ENCODE assay signal across 11 mouse cellular contexts in the genomic region with DNA sequence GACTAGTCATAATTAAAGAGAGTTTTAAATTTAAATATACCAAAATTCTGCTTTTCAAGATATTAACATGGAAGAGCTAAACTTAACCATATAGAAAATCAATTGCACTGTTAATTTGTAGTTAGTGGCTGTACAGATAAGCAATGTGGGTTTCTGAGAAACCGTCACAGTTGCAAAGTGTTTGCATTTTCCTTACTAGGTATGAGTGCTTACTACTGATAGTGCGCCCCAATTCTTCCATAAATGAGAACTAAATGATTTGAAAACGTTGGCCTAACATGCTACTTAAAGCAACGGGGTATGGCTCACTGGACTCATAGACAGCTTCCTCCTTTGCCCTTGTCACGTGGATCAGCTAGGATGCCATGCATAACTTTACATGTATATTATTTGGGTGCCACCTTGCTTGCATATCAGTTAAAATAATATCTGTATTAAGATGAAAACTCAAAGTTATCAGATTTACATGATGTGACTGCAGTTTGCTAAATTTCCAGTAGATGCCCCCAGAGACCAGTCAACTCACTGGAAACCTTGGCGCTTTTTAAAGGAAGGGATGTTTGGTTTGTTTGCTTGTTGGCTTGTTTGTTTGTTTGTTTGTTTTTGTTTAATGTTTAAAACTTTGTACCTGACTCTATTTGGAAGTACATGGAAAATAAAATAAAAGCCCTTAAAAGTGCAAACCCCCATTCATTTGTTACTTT. TPM values are rescaled to one million over a fixed set of nuclear protein-coding genes. Genes with fewer than 3 reads are reported as not detected.
DNase-seq lines count a peak whose midpoint lies in the region; ATAC-seq and TF ChIP-seq lines count a peak whose summit lies in the region.
"Had no signal": no experiment of that assay in that cellular context is flagged by ENCODE, and none has a peak within 500 bp of the region (broad histone marks: within the 10 kb centered on the region; RNA-seq: fewer than 3 reads in every experiment).

No protein-coding gene starts in this region.

- no peak for ATAC-seq in kidney, postnatal 0 days (replicated peaks; ENCODE audit: low FRiP score, low read depth)
- ATAC-seq in kidney, embryonic 16.5 days (ENCODE audit: low FRiP score, low TSS enrichment): no peak
- no peak for ATAC-seq in neural tube, embryonic 15.5 days (ENCODE audit: low FRiP score)

- H3K4me1 ChIP-seq in kidney, postnatal 0 days (replicated peaks; ENCODE audit: insufficient read depth, low read length): no peaks in the 10 kb centered on the region
- no peaks in the 10 kb centered on the region for H3K4me1 ChIP-seq in kidney, embryonic 16.5 days (ENCODE audit: insufficient read depth, low read length)
- H3K4me1 ChIP-seq in neural tube, embryonic 15.5 days: peaks cover 7% of the 10 kb centered on the region; the same call in 1 of the 2 replicates
- H3K4me1 ChIP-seq: heart, embryonic 15.5 days; liver, embryonic 15.5 days had no signal

- H3K4me3 ChIP-seq in kidney, postnatal 0 days (replicated peaks; ENCODE audit: low read depth, low read length): no peak overlapping the region
- H3K4me3 ChIP-seq in kidney, embryonic 16.5 days (ENCODE audit: low read length): no peak overlapping the region
- H3K4me3 ChIP-seq in neural tube, embryonic 15.5 days (replicated peaks): no peak overlapping the region
- H3K4me3 ChIP-seq: heart, embryonic 15.5 days; liver, embryonic 15.5 days had no signal

- H3K9me3 ChIP-seq in kidney, postnatal 0 days (replicated peaks; ENCODE audit: low read length): no peaks in the 10 kb centered on the region
- H3K9me3 ChIP-seq in kidney, embryonic 16.5 days (ENCODE audit: low read length): no peaks in the 10 kb centered on the region
- no peaks in the 10 kb centered on the region for H3K9me3 ChIP-seq in neural tube, embryonic 15.5 days (replicated peaks)
- H3K9me3 ChIP-seq: heart, embryonic 15.5 days; liver, embryonic 15.5 days had no signal

- H3K27me3 ChIP-seq in kidney, postnatal 0 days (ENCODE audit: insufficient read depth, low read length): no peaks in the 10 kb centered on the region
- H3K27me3 ChIP-seq in kidney, embryonic 16.5 days (ENCODE audit: insufficient read depth, low read length): no peaks in the 10 kb centered on the region
- H3K27me3 ChIP-seq in neural tube, embryonic 15.5 days (replicated peaks): no peaks in the 10 kb centered on the region
- H3K27me3 ChIP-seq: heart, embryonic 15.5 days; liver, embryonic 15.5 days had no signal

- H3K36me3 ChIP-seq in kidney, postnatal 0 days (ENCODE audit: insufficient read depth, low read length): no peaks in the 10 kb centered on the region
- H3K36me3 ChIP-seq in kidney, embryonic 16.5 days (ENCODE audit: insufficient read depth, low read length): no peaks in the 10 kb centered on the region
- H3K36me3 ChIP-seq in neural tube, embryonic 15.5 days: no peaks in the 10 kb centered on the region
- H3K36me3 ChIP-seq: heart, embryonic 15.5 days; liver, embryonic 15.5 days had no signal

- 61% methylated on average over 6 of the region's 6 CpGs for WGBS in kidney, postnatal 0 days
- WGBS in kidney, embryonic 16.5 days: 64% methylated on average over 6 of the region's 6 CpGs
- WGBS in neural tube, embryonic 15.5 days: 65% methylated on average over 6 of the region's 6 CpGs

- H3K4me2 ChIP-seq in kidney, postnatal 0 days (ENCODE audit: low read length): no peak overlapping the region
- H3K4me2 ChIP-seq in kidney, embryonic 16.5 days (replicated peaks; ENCODE audit: low read depth, low read length): no peak overlapping the region
- H3K4me2 ChIP-seq in neural tube, embryonic 15.5 days: no peak overlapping the region
- H3K4me2 ChIP-seq: heart, embryonic 15.5 days; liver, embryonic 15.5 days had no signal

- peak; percentile 7 for DNase-seq in adrenal gland, adult 2 months
- no peak for DNase-seq in adrenal gland, postnatal 25 days
- DNase-seq in kidney, postnatal 0 days (ENCODE audit: low spot score): peak; percentile 53
- DNase-seq in B cell, adult 2 months: peak; percentile 21 to 29
- peak; percentile 4 for DNase-seq in fibroblast of lung, adult 2 months (ENCODE audit: low read depth)
- no peak for DNase-seq in testis, postnatal 10 days (ENCODE audit: low spot score)

- H3K27ac ChIP-seq in kidney, postnatal 0 days: no peak overlapping the region
- no peak overlapping the region for H3K27ac ChIP-seq in kidney, embryonic 16.5 days (ENCODE audit: low read length)
- no peak overlapping the region for H3K27ac ChIP-seq in neural tube, embryonic 15.5 days (replicated peaks)
- H3K27ac ChIP-seq: heart, embryonic 15.5 days; liver, embryonic 15.5 days had no signal

- H3K9ac ChIP-seq in kidney, postnatal 0 days (ENCODE audit: low read depth, low read length): no peak overlapping the region
- no peak overlapping the region for H3K9ac ChIP-seq in kidney, embryonic 16.5 days (replicated peaks; ENCODE audit: low read length)
- H3K9ac ChIP-seq in neural tube, embryonic 15.5 days (replicated peaks): no peak overlapping the region
- H3K9ac ChIP-seq: heart, embryonic 15.5 days; liver, embryonic 15.5 days had no signal

- peak; percentile 84 for TF ChIP-seq CTCF in kidney, postnatal 0 days (IDR thresholded peaks at IDR 0.05; ENCODE audit: low read depth)

RNA-seq across cellular contexts. Expression of a gene that starts 25.0 kb away (rescaled TPM):
- not detected for total RNA-seq in adrenal gland, adult 2 months (2021)
- polyA plus RNA-seq in adrenal gland, adult 2 months (2012; rRNA removed): not detected in 2 replicates
- total RNA-seq in adrenal gland, postnatal 25 days (2021): not detected in 2 replicates
- 0.06 and 0.20 TPM in 2 replicates for polyA plus RNA-seq in kidney, postnatal 0 days (2015; fragmentation: Nextera tagmentation; extraction: Ambion mirVana)
- polyA plus RNA-seq in kidney, embryonic 16.5 days (2015; fragmentation: Nextera tagmentation; extraction: Ambion mirVana): 0.12 TPM in 1 of 2 replicates, not detected in the other
- polyA plus RNA-seq in neural tube, embryonic 15.5 days (2015; fragmentation: Nextera tagmentation; extraction: Ambion mirVana): 0.33 and 0.60 TPM in 2 replicates
- polyA plus RNA-seq: C2C12; liver, embryonic 15.5 days had no signal

Comparison
In these comparisons a context has a peak if more than half of its experiments do, and no peak if none do; other contexts are left out.
1. DNase-seq: peak in adrenal gland, adult 2 months (single experiment), kidney, postnatal 0 days (single experiment), B cell, adult 2 months (2 of 2) and fibroblast of lung, adult 2 months (single experiment); none in adrenal gland, postnatal 25 days (single experiment) and testis, postnatal 10 days (single experiment).